Mouse (Mus musculus): ENCODE measurements around the gene Slc5a4a. TPM values are rescaled to one million over a fixed set of nuclear protein-coding genes. Genes with fewer than 3 reads are reported as not detected.

The Slc5a4a gene
- polyA plus RNA-seq, 1 experiment from 2014 or later, result not detected

DNA sequence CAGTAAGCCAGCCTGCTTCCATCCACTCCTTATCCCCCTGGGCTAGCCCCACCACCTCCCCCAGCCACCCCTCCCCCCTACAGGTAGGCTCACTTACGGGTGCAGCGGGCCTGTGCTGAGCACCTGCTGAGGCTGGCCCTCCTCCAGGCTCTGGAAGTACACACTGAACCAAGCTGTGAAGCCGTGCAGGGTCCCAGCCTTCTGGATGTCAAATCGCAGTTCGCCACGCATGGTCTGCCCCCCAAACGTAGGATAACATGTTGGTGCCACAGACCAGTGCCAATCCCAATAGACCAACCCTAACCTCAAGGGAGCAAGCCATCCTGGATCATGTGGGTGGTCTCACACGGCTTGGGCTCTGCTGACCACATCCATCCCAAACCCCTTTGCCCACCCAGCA is 62.0 kb downstream of the Slc5a4a start:
- H3K27ac ChIP-seq (ENCODE audit: low read depth), result no peak overlapping the region
- H3K9ac ChIP-seq (replicated peaks), result no peak overlapping the region
- H3K36me3 ChIP-seq (replicated peaks; ENCODE audit: insufficient read depth, low read length), result no peaks in the 10 kb centered on the region
- no peak overlapping the region for H3K4me3 ChIP-seq (ENCODE audit: low read depth, low read length)
- no peak for TF ChIP-seq CTCF (IDR thresholded peaks at IDR 0.05; ENCODE audit: low read depth)
- TF ChIP-seq EP300 (IDR thresholded peaks at IDR 0.05; ENCODE audit: low read depth), result no peak
- H3K9me3 ChIP-seq (ENCODE audit: low read length), result peaks cover under 1% of the 10 kb centered on the region; the same call in 1 of the 2 replicates
- H3K27me3 ChIP-seq (ENCODE audit: insufficient read depth, low read length), result no peaks in the 10 kb centered on the region
- H3K4me1 ChIP-seq (ENCODE audit: insufficient read depth), result no peaks in the 10 kb centered on the region
- WGBS (ENCODE audit: insufficient replicate concordance), result 86% methylated on average over 8 of the region's 8 CpGs
- ATAC-seq, result no peak
- H3K4me2 ChIP-seq (ENCODE audit: low read depth, low read length), result no peak overlapping the region
- DNase-seq, result no peak

DNA sequence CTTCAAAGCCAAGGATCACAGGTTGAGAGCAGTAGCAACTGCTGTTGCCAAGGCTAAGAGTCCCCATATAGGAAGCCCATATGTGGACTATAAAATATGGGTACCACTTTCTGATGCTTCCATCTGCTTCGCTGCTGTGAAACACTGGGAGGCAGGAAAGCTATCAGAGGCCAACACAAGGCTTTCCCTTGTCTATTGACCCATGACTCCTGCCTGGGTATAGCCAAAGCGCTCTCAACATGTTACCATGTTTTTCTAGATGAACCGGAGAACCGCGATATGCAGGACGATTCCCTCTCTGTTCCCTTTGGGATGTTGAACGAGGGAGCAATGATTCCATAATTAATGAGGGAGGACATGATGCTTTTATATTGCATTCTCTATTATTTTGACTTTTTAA is 63.6 kb downstream of the Slc5a4a start:
- H3K9ac ChIP-seq (replicated peaks), result no peak overlapping the region
- H3K4me2 ChIP-seq (ENCODE audit: low read depth, low read length), result no peak overlapping the region
- H3K4me1 ChIP-seq (ENCODE audit: insufficient read depth), result no peaks in the 10 kb centered on the region
- H3K36me3 ChIP-seq (replicated peaks; ENCODE audit: insufficient read depth, low read length), result 0 out of 2 replicates have a peak, but pooled peaks cover 1% of the 10 kb centered on the region
- DNase-seq (no peak), ATAC-seq (no peak)
- no peak overlapping the region for H3K4me3 ChIP-seq (ENCODE audit: low read depth, low read length)
- no peak for TF ChIP-seq CTCF (IDR thresholded peaks at IDR 0.05; ENCODE audit: low read depth)
- no peak for TF ChIP-seq EP300 (IDR thresholded peaks at IDR 0.05; ENCODE audit: low read depth)
- H3K9me3 ChIP-seq (ENCODE audit: low read length), result peaks cover 10% of the 10 kb centered on the region
- WGBS (ENCODE audit: insufficient replicate concordance), result 90% methylated on average over 7 of the region's 7 CpGs
- no peaks in the 10 kb centered on the region for H3K27me3 ChIP-seq (ENCODE audit: insufficient read depth, low read length)
- H3K27ac ChIP-seq (ENCODE audit: low read depth), result no peak overlapping the region

DNA sequence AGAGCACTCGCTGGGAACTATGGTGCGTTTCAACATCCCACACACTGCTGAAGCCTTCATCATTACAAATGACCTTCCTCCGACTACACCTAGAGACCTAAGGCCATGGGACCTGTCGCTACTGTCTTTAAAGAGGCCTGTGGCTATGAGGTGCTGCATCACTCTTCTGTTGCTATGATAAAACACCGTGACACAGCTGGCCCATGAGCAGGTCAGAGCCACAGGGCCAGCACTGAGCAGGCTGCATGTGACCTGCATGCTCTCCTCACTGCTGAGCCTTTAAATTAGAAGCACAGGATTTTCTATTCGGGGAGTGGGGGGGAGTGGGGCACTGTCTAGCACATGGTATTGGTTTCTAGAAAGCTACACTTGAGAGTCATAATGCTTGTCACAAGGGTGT is 64.9 kb downstream of the Slc5a4a start:
- TF ChIP-seq CTCF (IDR thresholded peaks at IDR 0.05; ENCODE audit: low read depth) (no peak), EP300 (IDR thresholded peaks at IDR 0.05; ENCODE audit: low read depth) (no peak)
- Histone ChIP-seq H3K9me3 (ENCODE audit: low read length) (peaks cover 10% of the 10 kb centered on the region), H3K9ac (replicated peaks) (no peak overlapping the region), H3K36me3 (replicated peaks; ENCODE audit: insufficient read depth, low read length) (0 out of 2 replicates have a peak, but pooled peaks cover 2% of the 10 kb centered on the region), H3K4me1 (ENCODE audit: insufficient read depth) (no peaks in the 10 kb centered on the region), H3K4me2 (ENCODE audit: low read depth, low read length) (no peak overlapping the region), H3K27me3 (ENCODE audit: insufficient read depth, low read length) (no peaks in the 10 kb centered on the region), H3K27ac (ENCODE audit: low read depth) (no peak overlapping the region), H3K4me3 (ENCODE audit: low read depth, low read length) (no peak overlapping the region)
- WGBS (ENCODE audit: insufficient replicate concordance), result 84% methylated on average over 6 of the region's 6 CpGs
- no peak for ATAC-seq
- no peak for DNase-seq

DNA sequence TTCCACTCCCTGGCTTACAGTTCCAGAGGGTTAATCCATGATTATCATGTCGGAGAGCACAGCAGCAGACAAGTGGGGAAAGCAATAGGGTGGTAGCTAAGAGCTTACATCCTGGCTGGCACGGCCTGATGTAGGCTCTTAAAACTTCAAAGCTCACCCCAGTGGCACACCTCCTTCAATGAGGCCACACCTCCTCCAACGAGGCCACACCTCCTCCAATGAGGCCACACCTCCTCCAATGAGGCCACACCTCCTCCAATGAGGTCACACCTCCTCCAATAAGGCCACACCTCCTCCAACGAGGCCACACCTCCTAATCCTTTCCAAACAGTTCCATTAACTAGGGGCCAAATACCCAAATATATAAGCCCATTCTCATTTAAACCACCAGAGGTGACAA is 66.9 kb downstream of the Slc5a4a start:
- no peak overlapping the region for H3K4me2 ChIP-seq (ENCODE audit: low read depth, low read length)
- 76% methylated on average over 4 of the region's 4 CpGs for WGBS (ENCODE audit: insufficient replicate concordance)
- no peak overlapping the region for H3K27ac ChIP-seq (ENCODE audit: low read depth)
- H3K4me1 ChIP-seq (ENCODE audit: insufficient read depth), result no peaks in the 10 kb centered on the region
- H3K9me3 ChIP-seq (ENCODE audit: low read length), result peaks cover 10% of the 10 kb centered on the region
- no peak overlapping the region for H3K9ac ChIP-seq (replicated peaks)
- DNase-seq, result peak; percentile 11
- H3K36me3 ChIP-seq (replicated peaks; ENCODE audit: insufficient read depth, low read length), result 0 out of 2 replicates have a peak, but pooled peaks cover 2% of the 10 kb centered on the region
- TF ChIP-seq CTCF (IDR thresholded peaks at IDR 0.05; ENCODE audit: low read depth), result no peak
- TF ChIP-seq EP300 (IDR thresholded peaks at IDR 0.05; ENCODE audit: low read depth), result no peak
- no peaks in the 10 kb centered on the region for H3K27me3 ChIP-seq (ENCODE audit: insufficient read depth, low read length)
- no peak overlapping the region for H3K4me3 ChIP-seq (ENCODE audit: low read depth, low read length)
- ATAC-seq, result no peak

DNA sequence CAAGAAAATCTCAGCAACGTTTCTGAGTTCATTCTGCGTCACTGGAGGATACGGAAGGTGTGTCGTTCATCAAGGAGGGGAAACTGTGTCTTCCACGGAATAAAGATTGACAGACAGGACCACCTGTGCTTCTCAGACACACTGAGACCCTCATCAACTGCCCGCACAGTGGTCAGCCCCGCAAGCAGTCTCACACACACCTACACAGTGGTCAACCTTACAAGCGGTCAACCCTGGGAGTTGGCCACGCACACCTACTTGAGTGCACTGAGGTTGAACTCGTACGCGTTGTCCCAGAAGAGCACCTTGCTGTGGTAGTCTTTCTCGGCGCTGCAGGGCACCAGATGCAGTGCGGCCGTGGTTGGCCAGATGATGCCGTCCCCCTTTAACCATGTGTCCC is 69.8 kb downstream of the Slc5a4a start:
- H3K27me3 ChIP-seq (ENCODE audit: insufficient read depth, low read length), result no peaks in the 10 kb centered on the region
- TF ChIP-seq EP300 (IDR thresholded peaks at IDR 0.05; ENCODE audit: low read depth) (no peak), CTCF (IDR thresholded peaks at IDR 0.05; ENCODE audit: low read depth) (no peak)
- 86% methylated on average over 17 of the region's 17 CpGs for WGBS (ENCODE audit: insufficient replicate concordance)

GRCm38 (mm10) chr10:76218240-76218639 is 71.0 kb downstream of the Slc5a4a start:
- Histone ChIP-seq H3K27me3 (ENCODE audit: insufficient read depth, low read length) (no peaks in the 10 kb centered on the region), H3K4me2 (ENCODE audit: low read depth, low read length) (no peak overlapping the region), H3K27ac (ENCODE audit: low read depth) (no peak overlapping the region), H3K4me1 (ENCODE audit: insufficient read depth) (no peaks in the 10 kb centered on the region), H3K36me3 (replicated peaks; ENCODE audit: insufficient read depth, low read length) (0 out of 2 replicates have a peak, but pooled peaks cover 2% of the 10 kb centered on the region), H3K9me3 (ENCODE audit: low read length) (peaks cover 10% of the 10 kb centered on the region), H3K4me3 (ENCODE audit: low read depth, low read length) (no peak overlapping the region), H3K9ac (replicated peaks) (no peak overlapping the region)
- DNase-seq, result peak; percentile 6
- TF ChIP-seq CTCF (IDR thresholded peaks at IDR 0.05; ENCODE audit: low read depth) (no peak), EP300 (IDR thresholded peaks at IDR 0.05; ENCODE audit: low read depth) (no peak)
- 73% methylated on average over 9 of the region's 9 CpGs for WGBS (ENCODE audit: insufficient replicate concordance)
- ATAC-seq, result no peak

More for the DNA sequence above, 69.8 kb downstream of the Slc5a4a start:
- no peak overlapping the region for H3K9ac ChIP-seq (replicated peaks)
- DNase-seq (peak; percentile 11), ATAC-seq (no peak)
- no peak overlapping the region for H3K27ac ChIP-seq (ENCODE audit: low read depth)
- H3K4me2 ChIP-seq (ENCODE audit: low read depth, low read length), result no peak overlapping the region
- no peaks in the 10 kb centered on the region for H3K4me1 ChIP-seq (ENCODE audit: insufficient read depth)
- peaks cover 10% of the 10 kb centered on the region for H3K9me3 ChIP-seq (ENCODE audit: low read length)
- H3K4me3 ChIP-seq (ENCODE audit: low read depth, low read length), result no peak overlapping the region
- 0 out of 2 replicates have a peak, but pooled peaks cover 2% of the 10 kb centered on the region for H3K36me3 ChIP-seq (replicated peaks; ENCODE audit: insufficient read depth, low read length)

DNA sequence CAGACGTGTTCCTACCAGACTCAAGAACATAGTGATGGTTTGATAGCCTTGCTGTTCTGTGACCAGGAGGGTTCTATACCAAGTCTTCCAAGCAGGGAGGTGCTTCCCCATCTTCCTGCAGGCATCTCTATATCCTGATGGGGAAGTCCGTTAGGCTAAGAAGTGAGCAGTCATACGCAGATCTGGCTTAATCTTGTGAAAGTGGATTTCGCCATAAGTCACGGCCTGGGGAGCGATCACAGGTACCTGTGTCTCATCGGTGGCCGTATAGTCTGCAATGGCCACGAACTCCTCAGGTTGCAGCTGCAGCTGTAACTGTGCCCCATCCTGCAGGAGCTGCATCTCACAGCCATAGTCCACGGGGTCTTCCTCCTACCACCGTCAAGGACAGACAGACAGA is 78.7 kb downstream of the Slc5a4a start:
- Histone ChIP-seq H3K4me3 (ENCODE audit: low read depth, low read length) (no peak overlapping the region), H3K27me3 (ENCODE audit: insufficient read depth, low read length) (no peaks in the 10 kb centered on the region), H3K9me3 (ENCODE audit: low read length) (no peaks in the 10 kb centered on the region), H3K4me2 (ENCODE audit: low read depth, low read length) (no peak overlapping the region), H3K9ac (replicated peaks) (no peak overlapping the region), H3K27ac (ENCODE audit: low read depth) (no peak overlapping the region), H3K4me1 (ENCODE audit: insufficient read depth) (no peaks in the 10 kb centered on the region), H3K36me3 (replicated peaks; ENCODE audit: insufficient read depth, low read length) (no peaks in the 10 kb centered on the region)
- no peak for TF ChIP-seq CTCF (IDR thresholded peaks at IDR 0.05; ENCODE audit: low read depth)
- no peak for TF ChIP-seq EP300 (IDR thresholded peaks at IDR 0.05; ENCODE audit: low read depth)
- 78% methylated on average over 11 of the region's 11 CpGs for WGBS (ENCODE audit: insufficient replicate concordance)
- DNase-seq, result no peak
- ATAC-seq, result no peak
